21 mouse cellular contexts compared by ENCODE assay signal in genomic region chr12:68879425-68879824, GRCm38 (mm10).
"Had no signal": no experiment of that assay in that cellular context is flagged by ENCODE, and none has a peak within 500 bp of the region (broad histone marks: within the 10 kb centered on the region; RNA-seq: fewer than 3 reads in every experiment).

No protein-coding gene starts in this region.

- H3K9ac ChIP-seq: hindbrain, embryonic 15.5 days; limb, embryonic 12.5 days; limb, embryonic 15.5 days; liver, embryonic 14.5 days; liver, postnatal 0 days; midbrain, embryonic 13.5 days; neural tube, embryonic 13.5 days had no signal

- H3K4me2 ChIP-seq: hindbrain, embryonic 15.5 days; limb, embryonic 12.5 days; limb, embryonic 15.5 days; liver, embryonic 11.5 days; midbrain, embryonic 13.5 days; neural tube, embryonic 13.5 days had no signal

- DNase-seq: kidney, adult 11 months; kidney, adult 8-10 months; layer of hippocampus, postnatal 36 days; left cerebral cortex, postnatal 4 days; liver, postnatal 0 days; retina, postnatal 1 day; right cerebral cortex, postnatal 25 days; spleen, adult 18-20 months; thymus, adult 18-20 months; thymus, postnatal 36 days had no signal

- ATAC-seq: liver, postnatal 0 days; midbrain, embryonic 13.5 days; midbrain, embryonic 16.5 days had no signal

- H3K27me3 ChIP-seq: hindbrain, embryonic 15.5 days; limb, embryonic 12.5 days; limb, embryonic 15.5 days; megakaryocyte, embryonic 14.5 days; midbrain, embryonic 13.5 days; neural tube, embryonic 13.5 days had no signal

- H3K4me3 ChIP-seq: hindbrain, embryonic 15.5 days; limb, embryonic 12.5 days; limb, embryonic 15.5 days; megakaryocyte, embryonic 14.5 days; midbrain, embryonic 10.5 days; midbrain, embryonic 13.5 days; myocyte; neural tube, embryonic 13.5 days had no signal

- H3K27ac ChIP-seq: hindbrain, embryonic 15.5 days; limb, embryonic 12.5 days; limb, embryonic 15.5 days; liver, embryonic 14.5 days; midbrain, embryonic 10.5 days; midbrain, embryonic 13.5 days; neural tube, embryonic 13.5 days had no signal

- H3K4me1 ChIP-seq: hindbrain, embryonic 15.5 days; limb, embryonic 12.5 days; limb, embryonic 15.5 days; megakaryocyte, embryonic 14.5 days; midbrain, embryonic 10.5 days; midbrain, embryonic 13.5 days; neural tube, embryonic 13.5 days had no signal

- H3K9me3 ChIP-seq: hindbrain, embryonic 15.5 days; limb, embryonic 12.5 days; limb, embryonic 15.5 days; midbrain, embryonic 10.5 days; midbrain, embryonic 13.5 days; neural tube, embryonic 13.5 days had no signal

- H3K36me3 ChIP-seq: hindbrain, embryonic 15.5 days; limb, embryonic 12.5 days; limb, embryonic 15.5 days; midbrain, embryonic 10.5 days; midbrain, embryonic 13.5 days; neural tube, embryonic 13.5 days had no signal
